Mouse (Mus musculus): ENCODE results near the gene Unkl. TPM values are rescaled to one million over a fixed set of nuclear protein-coding genes. Genes with fewer than 3 reads are reported as not detected.

Gene Unkl
- total RNA-seq, 1 experiment = 14.8 TPM

DNA sequence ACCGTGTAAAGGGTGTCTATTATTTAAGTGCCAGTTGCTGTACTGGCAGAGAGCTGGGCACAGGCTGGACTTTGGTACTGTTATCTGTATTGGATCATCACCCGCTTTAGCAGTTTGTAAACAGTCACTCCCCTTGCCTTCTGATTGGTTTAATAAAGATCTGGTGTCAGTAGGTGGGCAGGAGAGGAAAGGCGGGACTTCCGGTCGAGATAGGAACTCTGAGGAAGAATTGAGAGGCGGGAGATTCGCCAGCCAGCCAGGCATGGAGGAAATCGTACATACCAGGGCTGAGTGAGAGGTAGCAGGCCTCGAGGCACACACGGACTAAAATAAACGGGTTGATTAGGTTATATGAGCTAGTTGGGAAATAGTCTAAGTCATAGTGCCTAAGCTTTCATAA is 93.9 kb downstream of the Unkl start:
- Histone ChIP-seq H3K4me3 (ENCODE audit: insufficient read depth in 1 of 2, low read depth in 1 of 2, low read length in 2 of 2, poor library complexity in 1 of 2, severe bottlenecking in 1 of 2) (peak overlapping the region; percentile 62 to 67), H3K9me3 (ENCODE audit: control insufficient read depth, insufficient read depth, low read depth, low read length) (no peaks in the 10 kb centered on the region), H3K36me3 (ENCODE audit: control insufficient read depth, insufficient read depth, low read length, poor library complexity, severe bottlenecking) (no peaks in the 10 kb centered on the region), H3K4me1 (ENCODE audit: control insufficient read depth in 2 of 2, insufficient read depth in 2 of 2, low read length in 2 of 2, poor library complexity in 1 of 2) (peaks cover 0 to 6% of the 10 kb centered on the region in 2 experiments; a peak in 1 of 4 replicates), H3K9ac (ENCODE audit: insufficient read depth, low read depth, low read length, poor library complexity, severe bottlenecking) (peak overlapping the region; percentile 85), H3K27ac (ENCODE audit: insufficient read depth, low read depth, low read length, poor library complexity, severe bottlenecking) (no peak overlapping the region; the same call in 1 of the 2 replicates)
- DNase-seq (ENCODE audit: low read depth, low spot score) = peak; percentile 86
- in situ Hi-C loops (cut with MboI; ENCODE audit: low sequenced_read_pairs in 2 of 2, unreplicated experiment in 2 of 2) = no loop called here
- no peak for TF ChIP-seq HCFC1 (IDR thresholded peaks at IDR 0.05; ENCODE audit: borderline replicate concordance, insufficient read depth, low read length)
- TF ChIP-seq ZNF384 (IDR thresholded peaks at IDR 0.05; ENCODE audit: low read depth, low read length) = no peak
- no peak for TF ChIP-seq CHD2 (IDR thresholded peaks at IDR 0.05; ENCODE audit: low read depth, low read length)
- TF ChIP-seq ZC3H11A (IDR thresholded peaks at IDR 0.05; ENCODE audit: borderline replicate concordance, low read depth, low read length) = no peak
- TF ChIP-seq MAFK (IDR thresholded peaks at IDR 0.05; ENCODE audit: insufficient read depth, low read depth, low read length) = no peak

Other genes with a start within 250 kb of the Unkl start
- 90.3 and 105 TPM in 2 replicates for gene Jpt2, start 227.7 kb upstream of the Unkl start, total RNA-seq (2012; rRNA removed)
- gene Cramp1l, start 172.6 kb upstream of the Unkl start, total RNA-seq (2012; rRNA removed) = 9.1 and 11.6 TPM in 2 replicates
- gene Ift140, start 172.3 kb upstream of the Unkl start, total RNA-seq (2012; rRNA removed) = 8.1 and 12.1 TPM in 2 replicates
- 0.32 and 0.62 TPM in 2 replicates for gene Tmem204, start 104.8 kb upstream of the Unkl start, total RNA-seq (2012; rRNA removed)
- gene Telo2, start 72.4 kb upstream of the Unkl start, total RNA-seq (2012; rRNA removed) = 34.2 and 47.3 TPM in 2 replicates
- not detected in 2 replicates for gene Ptx4, start 67.6 kb upstream of the Unkl start, total RNA-seq (2012; rRNA removed)
- gene Clcn7, start 55.0 kb upstream of the Unkl start, total RNA-seq (2012; rRNA removed) = 35.0 and 62.4 TPM in 2 replicates
- 0.18 and 0.32 TPM in 2 replicates for gene Ccdc154, start 25.9 kb upstream of the Unkl start, total RNA-seq (2012; rRNA removed)
- gene Gm38655, start 12.9 kb upstream of the Unkl start, total RNA-seq (2012; rRNA removed) = not detected in 2 replicates
- gene BC003965, start 3.8 kb upstream of the Unkl start, total RNA-seq (2012; rRNA removed) = 22.8 and 25.5 TPM in 2 replicates
- 17.3 and 28.5 TPM in 2 replicates for gene Gnptg, start 51.7 kb downstream of the Unkl start, total RNA-seq (2012; rRNA removed)
- gene Tsr3, start 51.8 kb downstream of the Unkl start, total RNA-seq (2012; rRNA removed) = 32.3 and 34.9 TPM in 2 replicates
- gene Baiap3, start 68.0 kb downstream of the Unkl start, total RNA-seq (2012; rRNA removed) = 1.4 and 1.9 TPM in 2 replicates
- gene Ube2i, start 86.2 kb downstream of the Unkl start, total RNA-seq (2012; rRNA removed) = 427 and 443 TPM in 2 replicates
- not detected in 2 replicates for gene Prss34, start 110.0 kb downstream of the Unkl start, total RNA-seq (2012; rRNA removed)
- not detected in 2 replicates for gene Prss28, start 120.2 kb downstream of the Unkl start, total RNA-seq (2012; rRNA removed)
- gene Prss29, start 130.3 kb downstream of the Unkl start, total RNA-seq (2012; rRNA removed) = not detected in 2 replicates
- not detected in 2 replicates for gene Tpsab1, start 157.2 kb downstream of the Unkl start, total RNA-seq (2012; rRNA removed)
- not detected in 2 replicates for gene Tpsb2, start 177.9 kb downstream of the Unkl start, total RNA-seq (2012; rRNA removed)
- not detected in 2 replicates for gene Tpsg1, start 180.9 kb downstream of the Unkl start, total RNA-seq (2012; rRNA removed)
- gene Cacna1h, start 245.4 kb downstream of the Unkl start, total RNA-seq (2012; rRNA removed) = 2.1 and 5.3 TPM in 2 replicates

Data from ES-E14 (cell line).